Mouse (Mus musculus): Measurements from ENCODE around the gene Ccl20.

The Ccl20 gene

DNA sequence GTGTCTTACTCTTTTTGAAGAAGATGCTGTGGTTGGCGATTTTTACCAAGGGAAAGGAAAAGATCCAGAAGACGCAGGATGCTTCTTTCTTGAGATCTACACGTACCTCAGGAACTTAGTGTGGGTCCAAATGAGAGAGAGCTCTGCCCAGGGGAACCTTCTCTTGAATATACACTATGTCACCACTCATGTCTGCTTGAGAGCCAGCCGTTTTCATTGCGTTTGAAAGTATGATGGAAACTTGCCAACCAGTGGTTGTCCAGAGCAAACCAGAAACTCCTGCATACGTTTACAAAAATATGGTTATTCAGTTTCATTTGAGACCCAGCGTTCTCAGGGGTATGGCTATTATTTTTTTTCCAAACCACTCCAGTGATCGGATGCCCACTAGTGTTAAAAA is 24.9 kb downstream of the Ccl20 start:
- no peak for DNase-seq

DNA sequence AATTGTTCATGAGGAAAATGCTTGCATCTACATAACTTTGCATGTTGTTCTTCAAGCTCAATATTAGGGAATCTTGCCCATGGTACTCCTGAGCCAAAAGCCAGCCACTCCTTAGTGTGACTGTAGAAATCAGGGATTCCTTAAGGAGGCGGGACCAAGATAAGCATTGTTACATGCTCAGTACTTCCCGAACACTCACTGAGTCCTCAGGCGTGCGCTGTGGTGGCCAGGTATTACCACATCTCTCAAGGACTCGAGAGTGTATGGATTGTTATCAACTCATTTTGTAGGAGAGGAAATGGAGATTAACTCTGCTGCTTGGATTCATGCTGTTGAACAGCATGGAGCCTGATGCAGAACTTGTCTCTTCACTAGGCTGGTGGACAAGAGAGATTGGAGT is 25.5 kb downstream of the Ccl20 start:
- DNase-seq, result no peak

DNA sequence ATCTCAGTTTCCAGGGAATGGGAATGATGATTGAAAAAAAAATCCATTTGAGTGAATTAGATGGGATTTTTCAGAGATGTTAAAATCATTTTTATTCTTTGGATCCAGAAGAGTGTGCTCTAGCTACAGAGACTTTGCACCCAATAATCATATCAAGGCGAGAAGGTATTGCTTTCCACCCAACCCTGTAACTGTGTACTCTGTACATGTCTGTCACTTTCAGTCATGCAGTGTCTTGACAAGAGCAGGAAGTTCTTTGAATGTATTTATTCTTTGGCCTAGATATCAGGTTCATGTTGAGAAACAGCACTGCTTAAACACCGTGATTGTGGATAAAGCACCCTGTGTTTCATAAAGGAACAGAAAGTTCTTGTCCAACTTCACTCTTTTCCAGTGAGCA is 30.0 kb downstream of the Ccl20 start:
- DNase-seq, result no peak

DNA sequence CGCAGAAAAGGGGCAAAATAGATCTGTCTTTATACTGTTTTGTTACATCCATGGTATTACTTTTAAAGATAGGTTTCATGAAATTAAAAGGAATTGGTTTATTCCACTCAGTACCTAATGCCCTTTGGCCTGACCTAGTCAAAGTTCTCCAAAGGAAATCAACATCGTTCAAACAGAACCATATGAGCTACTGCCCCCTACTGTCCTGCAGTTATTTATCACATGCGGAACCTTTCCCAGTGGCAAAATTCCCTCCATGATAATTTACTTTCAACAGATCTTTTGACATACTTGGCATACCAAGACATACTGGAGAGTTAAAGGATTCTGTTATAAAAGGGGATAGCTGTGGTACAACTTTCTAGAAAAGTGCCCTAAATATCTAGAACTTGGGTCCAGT is 33.7 kb downstream of the Ccl20 start:
- peak in 1 of 2 experiments; percentile 18 for DNase-seq

DNA sequence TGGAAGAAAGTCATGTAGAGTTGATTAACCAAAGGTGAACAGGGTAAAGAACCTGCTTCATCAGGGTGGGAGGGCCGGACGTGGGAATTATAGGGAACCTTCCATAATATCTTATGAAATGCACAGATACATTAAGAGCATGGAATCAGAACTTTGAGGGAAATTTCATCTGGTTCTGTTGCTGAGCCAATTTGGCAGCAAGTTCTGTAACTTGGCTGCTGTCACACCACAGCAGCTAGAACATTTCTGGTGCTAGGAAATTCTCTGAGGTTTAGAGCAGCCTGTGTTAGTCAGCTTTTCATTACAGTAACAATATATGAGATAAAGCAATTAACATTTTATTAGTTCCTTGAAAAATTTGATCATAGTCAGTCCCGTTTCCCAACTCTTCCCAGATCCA is 36.4 kb downstream of the Ccl20 start:
- DNase-seq, result no peak

DNA sequence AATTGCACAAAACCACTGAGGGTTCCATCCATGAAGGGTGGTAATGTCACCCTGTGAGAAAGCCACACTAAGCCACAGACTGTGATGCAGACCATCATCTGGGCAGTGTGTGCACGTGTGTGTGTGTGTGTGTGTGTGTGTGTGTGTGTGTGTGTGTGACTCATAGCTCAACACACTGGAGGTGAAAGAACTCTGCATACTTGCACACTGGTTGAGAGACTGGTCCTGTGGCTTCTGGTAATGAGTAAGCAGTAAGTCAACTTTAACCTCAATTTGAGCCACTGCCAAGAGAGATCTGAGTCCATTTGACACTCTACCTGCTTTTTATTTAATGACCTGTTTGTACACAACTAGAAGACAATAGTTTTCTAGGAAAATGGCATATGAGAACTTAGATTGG is 40.3 kb downstream of the Ccl20 start:
- DNase-seq, result peak in 1 of 2 experiments; percentile 36

DNA sequence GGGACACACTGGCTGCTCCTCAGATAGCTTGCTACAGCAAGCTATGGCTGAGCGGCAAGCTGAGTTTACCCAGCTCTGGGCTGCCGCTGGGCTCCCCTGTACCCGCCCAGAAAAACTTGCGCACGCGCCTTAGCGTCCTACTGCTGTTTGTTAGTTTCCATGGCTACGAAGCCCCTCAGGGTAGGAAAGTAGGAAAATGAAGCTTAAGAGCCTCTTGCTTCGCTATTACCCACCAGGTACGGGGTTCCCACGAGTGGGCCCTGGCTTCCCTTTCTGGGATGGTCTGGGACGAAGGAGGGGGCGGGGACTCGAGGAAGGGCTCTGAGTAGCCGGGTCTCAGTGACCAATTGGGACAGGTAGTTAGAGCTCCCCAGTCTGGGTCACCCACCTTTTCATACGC is 43.0 kb downstream of the Ccl20 start, which contains the start of gene Daw1:
TSS of gene Daw1 (plus strand) at position 150 of the 400 bp plus-strand sequence.
- DNase-seq, result peak; percentile 78 to 86

DNA sequence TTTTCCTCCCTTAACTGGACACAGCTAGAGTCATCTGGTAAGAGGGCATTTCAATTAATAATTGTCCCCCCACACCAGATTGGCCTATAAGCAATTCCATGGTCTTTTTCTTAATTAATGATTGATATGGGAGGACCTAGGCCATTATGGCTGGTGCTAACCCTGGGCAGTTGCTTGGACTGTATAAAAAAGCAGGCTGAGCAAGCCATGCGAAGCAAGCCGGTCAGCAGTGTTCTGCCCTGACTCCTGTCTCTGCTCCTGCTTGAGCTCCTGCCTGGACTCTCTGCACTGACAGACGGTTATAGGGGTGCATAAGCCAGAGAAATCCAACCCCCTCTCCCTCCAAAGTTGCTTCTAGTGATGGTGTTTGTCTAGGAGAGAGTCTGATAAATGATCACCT is 45.1 kb downstream of the Ccl20 start:
- DNase-seq, result peak; percentile 29 to 68

DNA sequence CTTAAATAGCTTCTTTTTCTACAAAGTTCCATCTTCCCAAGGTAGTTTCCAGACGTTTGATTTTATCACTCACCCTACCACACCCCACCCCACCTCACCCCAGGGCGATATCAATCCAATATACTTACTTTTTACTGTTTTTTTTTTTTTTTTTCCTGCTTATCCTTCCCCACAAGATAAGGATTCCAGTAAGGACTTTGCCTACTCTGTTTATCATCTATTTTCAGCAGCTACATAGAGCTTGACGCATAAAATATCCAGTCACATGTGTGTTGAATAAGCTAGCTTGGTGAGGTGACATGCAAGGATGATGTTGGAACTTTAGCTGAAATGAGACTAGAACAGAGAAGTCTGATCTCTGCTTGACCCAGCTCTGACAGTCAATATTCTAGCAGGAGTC is 47.5 kb downstream of the Ccl20 start:
- no peak for DNase-seq

Measured in kidney, postnatal 25 days (tissue).